ENCODE assay signal across 32 mouse cellular contexts in the genomic region with DNA sequence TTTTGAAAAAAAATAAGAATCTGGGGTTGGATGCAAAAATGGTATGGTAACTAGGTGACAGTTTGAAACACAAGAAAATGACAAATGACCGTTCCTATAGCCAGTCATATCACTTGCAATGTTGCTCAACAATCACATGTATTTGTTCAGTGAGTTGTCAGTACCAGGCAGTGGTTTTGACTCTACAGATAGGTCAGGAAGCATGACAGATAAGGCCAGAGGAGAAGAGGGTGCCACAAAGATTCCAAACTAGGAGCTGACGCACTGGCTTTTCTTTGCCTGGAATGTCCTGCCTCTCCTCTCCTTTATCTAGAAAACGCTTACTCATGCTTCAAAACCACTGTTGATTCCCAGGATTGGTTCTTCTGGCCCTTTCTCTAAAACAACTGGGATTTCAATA. TPM values are rescaled to one million over a fixed set of nuclear protein-coding genes. Genes with fewer than 3 reads are reported as not detected.
DNase-seq lines count a peak whose midpoint lies in the region; ATAC-seq and TF ChIP-seq lines count a peak whose summit lies in the region.
"Had no signal": no experiment of that assay in that cellular context is flagged by ENCODE, and none has a peak within 500 bp of the region (broad histone marks: within the 10 kb centered on the region; RNA-seq: fewer than 3 reads in every experiment).

No protein-coding gene starts in this region.

- H3K36me3 ChIP-seq in lung, embryonic 15.5 days = no peaks in the 10 kb centered on the region; the same call in 1 of the 2 replicates
- no peaks in the 10 kb centered on the region for H3K36me3 ChIP-seq in C2C12 (ENCODE audit: control insufficient read depth, insufficient read depth)
- no peaks in the 10 kb centered on the region; the same call in 1 of the 2 replicates for H3K36me3 ChIP-seq in liver, embryonic 16.5 days (ENCODE audit: control insufficient read depth, insufficient read depth)
- H3K36me3 ChIP-seq: embryonic facial prominence, embryonic 10.5 days; embryonic facial prominence, embryonic 15.5 days; forebrain, embryonic 12.5 days; hindbrain, embryonic 13.5 days; liver, embryonic 13.5 days; midbrain, embryonic 12.5 days had no signal

- no peak overlapping the region for H3K9ac ChIP-seq in lung, embryonic 15.5 days
- H3K9ac ChIP-seq in liver, embryonic 16.5 days (ENCODE audit: low read depth, low read length) = no peak overlapping the region
- H3K9ac ChIP-seq: embryonic facial prominence, embryonic 15.5 days; forebrain, embryonic 12.5 days; forebrain, postnatal 0 days; hindbrain, embryonic 13.5 days; liver, embryonic 13.5 days; midbrain, embryonic 12.5 days had no signal

- H3K9me3 ChIP-seq in lung, embryonic 15.5 days = no peaks in the 10 kb centered on the region
- H3K9me3 ChIP-seq in liver, embryonic 16.5 days (replicated peaks; ENCODE audit: control insufficient read depth, low read length) = no peaks in the 10 kb centered on the region
- H3K9me3 ChIP-seq: embryonic facial prominence, embryonic 10.5 days; embryonic facial prominence, embryonic 15.5 days; forebrain, embryonic 12.5 days; hindbrain, embryonic 13.5 days; liver, embryonic 13.5 days; megakaryocyte, embryonic 14.5 days; midbrain, embryonic 12.5 days had no signal

- H3K79me3 ChIP-seq in C2C12 (ENCODE audit: low read depth) = no peaks in the 10 kb centered on the region

- H3K4me1 ChIP-seq in lung, embryonic 15.5 days = no peaks in the 10 kb centered on the region
- H3K4me1 ChIP-seq in liver, embryonic 16.5 days (ENCODE audit: control insufficient read depth, low read depth, low read length) = no peaks in the 10 kb centered on the region
- H3K4me1 ChIP-seq: embryonic facial prominence, embryonic 10.5 days; embryonic facial prominence, embryonic 15.5 days; forebrain, embryonic 12.5 days; hindbrain, embryonic 13.5 days; liver, embryonic 13.5 days; midbrain, embryonic 12.5 days had no signal

- 0 out of 2 replicates have a peak overlapping the region, but pooled peaks have one; percentile 12 for H3K27ac ChIP-seq in lung, embryonic 15.5 days
- no peak overlapping the region for H3K27ac ChIP-seq in liver, embryonic 16.5 days (ENCODE audit: low read length)
- H3K27ac ChIP-seq: embryonic facial prominence, embryonic 10.5 days; embryonic facial prominence, embryonic 15.5 days; forebrain, embryonic 12.5 days; hindbrain, embryonic 13.5 days; liver, embryonic 13.5 days; midbrain, embryonic 12.5 days had no signal

- H3K4me2 ChIP-seq in lung, embryonic 15.5 days = no peak overlapping the region
- no peak overlapping the region for H3K4me2 ChIP-seq in liver, embryonic 16.5 days (ENCODE audit: low read depth, low read length)
- H3K4me2 ChIP-seq: embryonic facial prominence, embryonic 15.5 days; forebrain, embryonic 12.5 days; heart, embryonic 11.5 days; hindbrain, embryonic 13.5 days; liver, embryonic 13.5 days; midbrain, embryonic 12.5 days had no signal

- H3ac ChIP-seq in C2C12 (ENCODE audit: control insufficient read depth, insufficient read length, low read depth) = no peak overlapping the region

- 46% methylated on average over 3 of the region's 3 CpGs for WGBS in lung, embryonic 15.5 days
- 39% methylated on average over 3 of the region's 3 CpGs for WGBS in liver, embryonic 16.5 days (ENCODE audit: insufficient replicate concordance)

- DNase-seq in lung, postnatal 14 days = no peak
- peak; percentile 50 for DNase-seq in yolk sac, embryonic 10.5 days (ENCODE audit: low spot score)
- DNase-seq in layer of hippocampus, postnatal 36 days = no peak
- DNase-seq: adrenal gland, postnatal 10 days; cerebellum, adult 8-10 months; cerebellum, postnatal 25 days; forebrain, postnatal 0 days; gastrocnemius, postnatal 14 days; heart, adult 18-20 months; heart, postnatal 4 days; kidney, adult 11 months; kidney, postnatal 14 days; layer of hippocampus, adult 9-11 months; liver, embryonic 13.5 days; lung, postnatal 10 days had no signal

- no peak for ATAC-seq in lung, embryonic 15.5 days (ENCODE audit: borderline replicate concordance, extremely low read depth, low FRiP score, low TSS enrichment)
- ATAC-seq in liver, embryonic 16.5 days (ENCODE audit: low read depth) = peak; percentile 61; the same call in 1 of the 2 replicates
- ATAC-seq in frontal cortex, adult (ENCODE audit: low TSS enrichment) = no peak
- ATAC-seq: forebrain, postnatal 0 days; Patski had no signal

- H3K4me3 ChIP-seq in lung, embryonic 15.5 days = no peak overlapping the region
- H3K4me3 ChIP-seq in C2C12 (ENCODE audit: insufficient read depth, poor library complexity, severe bottlenecking) = no peak overlapping the region
- no peak overlapping the region for H3K4me3 ChIP-seq in liver, embryonic 16.5 days (ENCODE audit: low read depth, low read length)
- H3K4me3 ChIP-seq: embryonic facial prominence, embryonic 10.5 days; embryonic facial prominence, embryonic 15.5 days; forebrain, embryonic 12.5 days; hindbrain, embryonic 13.5 days; liver, embryonic 13.5 days; megakaryocyte, embryonic 14.5 days; midbrain, embryonic 12.5 days had no signal

- TF ChIP-seq CTCF in C2C12 (IDR thresholded peaks at IDR 0.05; ENCODE audit: control insufficient read depth, insufficient read depth, insufficient read length) = no peak

- no peaks in the 10 kb centered on the region for H3K79me2 ChIP-seq in C2C12 (ENCODE audit: control insufficient read depth, insufficient read depth)

- no peaks in the 10 kb centered on the region for H3K27me3 ChIP-seq in lung, embryonic 15.5 days
- no peaks in the 10 kb centered on the region for H3K27me3 ChIP-seq in C2C12 (ENCODE audit: control insufficient read depth, insufficient read depth, insufficient read length)
- H3K27me3 ChIP-seq in liver, embryonic 16.5 days (ENCODE audit: control insufficient read depth, insufficient read depth, low read depth, low read length) = no peaks in the 10 kb centered on the region
- H3K27me3 ChIP-seq: liver, embryonic 13.5 days; megakaryocyte, embryonic 14.5 days had no signal

TF ChIP-seq in C2C12, 6 proteins besides CTCF, POLR2A, EP300 and RAD21:
- TF ChIP-seq MAX (IDR thresholded peaks at IDR 0.05) (peak; percentile 66), USF1 (IDR thresholded peaks at IDR 0.05; ENCODE audit: low read depth) (no peak), MYOG (IDR thresholded peaks at IDR 0.05; ENCODE audit: control insufficient read depth, extremely low read depth, insufficient read length) (no peak), CEBPB (IDR thresholded peaks at IDR 0.05; ENCODE audit: low read depth) (peak; percentile 96)
TF ChIP-seq in C2C12: peak in this region for 2.

RNA-seq across cellular contexts. Expression of a gene that starts 33.4 kb away (rescaled TPM):
- polyA plus RNA-seq in lung, embryonic 15.5 days (2015; fragmentation: Nextera tagmentation; extraction: Ambion mirVana) = 38.4 and 40.6 TPM in 2 replicates
- polyA plus RNA-seq in C2C12 (2012; fragmentation: generic; extraction: Trizol) = 3.6 TPM
- 2.9 and 3.8 TPM in 2 replicates for polyA plus RNA-seq in liver, embryonic 16.5 days (2015; fragmentation: Nextera tagmentation; extraction: Ambion mirVana)
- total RNA-seq in layer of hippocampus, postnatal 36 days (2021) = not detected
- total RNA-seq: gastrocnemius, postnatal 14 days; heart, postnatal 4 days; left cerebral cortex, adult 18-20 months; left cerebral cortex, postnatal 14 days; MEL; neutrophil, adult 5-6 weeks had no signal
- polyA plus RNA-seq: heart, postnatal 0 days had no signal
